Mouse (Mus musculus) neural tube, embryonic 11.5 days (tissue): Measurements from ENCODE around the gene Capg. TPM values are rescaled to one million over a fixed set of nuclear protein-coding genes. Genes with fewer than 3 reads are reported as not detected.

Experiments used
- ATAC-seq: fragments of 200-750 bp; cut with Nextera tagmentation; 2 replicates; pipeline ENCODE4 v1.8.0; 2017; ENCODE audit warnings: moderate number of reproducible peaks, mild to moderate bottlenecking, moderate TSS enrichment, moderate library complexity; ENCODE audit not compliant: insufficient read depth, low FRiP score, low TSS enrichment
- DNase-seq: peaks from one replicate; pipeline ENCODE4 v3.0.0-alpha.2; 2015; ENCODE audit warnings: low spot score
- H3K27ac ChIP-seq: fragments of 300-500 bp; sonication (generic); 2 replicates; pipeline ENCODE4 v1.5.1; 2014; ENCODE audit warnings: low read depth, mild to moderate bottlenecking, low read length
- H3K27me3 ChIP-seq: fragments of 300-500 bp; sonication (generic); 2 replicates; pipeline ENCODE4 v1.6.1; 2014; ENCODE audit warnings: mild to moderate bottlenecking, low read length, mixed read lengths; ENCODE audit not compliant: control insufficient read depth, insufficient read depth
- H3K36me3 ChIP-seq: fragments of 300-500 bp; sonication (generic); 2 replicates; pipeline ENCODE4 v1.6.1; 2014; ENCODE audit warnings: mild to moderate bottlenecking, low read length, moderate library complexity, mixed read lengths; ENCODE audit not compliant: control insufficient read depth, insufficient read depth
- H3K4me1 ChIP-seq: fragments of 300-500 bp; sonication (generic); 2 replicates; pipeline ENCODE4 v1.6.1; 2014; ENCODE audit warnings: low read length, mixed read lengths; ENCODE audit not compliant: control insufficient read depth, insufficient read depth
- H3K4me2 ChIP-seq: fragments of 300-500 bp; sonication (generic); 2 replicates; pipeline ENCODE4 v1.6.1; 2014; ENCODE audit warnings: low read depth, mild to moderate bottlenecking, moderate library complexity
- H3K4me3 ChIP-seq: fragments of 300-500 bp; sonication (generic); 2 replicates; pipeline ENCODE4 v1.5.1; 2014; ENCODE audit warnings: low read depth, low read length
- H3K9ac ChIP-seq: fragments of 300-500 bp; sonication (generic); 2 replicates; pipeline ENCODE4 v1.6.1; 2014; ENCODE audit warnings: mild to moderate bottlenecking, low read length
- H3K9me3 ChIP-seq: fragments of 300-500 bp; sonication (generic); 2 replicates; pipeline ENCODE4 v1.6.1; 2016; ENCODE audit warnings: low read length; ENCODE audit not compliant: control insufficient read depth
- WGBS: fragments of 180-500 bp; shearing (Covaris S2); extraction: QIAGEN DNeasy Blood & Tissue Kit; methylation state at CpG from one replicate; pipeline ENCODE4 v1.1.7; 2014; 5-methylcytosine and 5-hydroxymethylcytosine counted together
- polyA plus RNA-seq: library from polyadenylated mRNA; unstranded; fragments of >200 nt; fragmentation: Nextera tagmentation; extraction: Ambion mirVana; gene quantifications from 2 replicates; pipeline ENCODE4 v1.2.1, GENCODE M21; 2014

Gene Capg
- 10.1 and 10.2 TPM in 2 replicates for polyA plus RNA-seq

- Histone ChIP-seq H3K27ac (no peak within 1 kb of the TSS), H3K27me3 (no peaks in the 10 kb centered on the region), H3K4me2 (peak within 1 kb of the TSS; percentile 25), H3K36me3 (no peaks in the 10 kb centered on the region), H3K4me1 (no peaks in the 10 kb centered on the region), H3K4me3 (no peak within 1 kb of the TSS), H3K9ac (no peak within 1 kb of the TSS), H3K9me3 (no peaks in the 10 kb centered on the region; the same call in none of the 2 replicates)
- 12% methylated on average over 23 of the region's 23 CpGs for WGBS
- DNase-seq: no peak
- no peak for ATAC-seq
These were observed at the start of gene Capg for GRCm38 (mm10) chr6:72544283-72544987. TSS of gene Capg (plus strand) at chr6:72544391.

GRCm38 (mm10) chr6:72498950-72499349 is 45.2 kb upstream of the Capg start:
- Histone ChIP-seq H3K27me3 (no peaks in the 10 kb centered on the region), H3K36me3 (no peaks in the 10 kb centered on the region), H3K9ac (no peak overlapping the region), H3K4me1 (no peaks in the 10 kb centered on the region), H3K4me3 (no peak overlapping the region), H3K27ac (no peak overlapping the region), H3K4me2 (no peak overlapping the region), H3K9me3 (no peaks in the 10 kb centered on the region)
- ATAC-seq (no peak), DNase-seq (no peak)
- 54% methylated on average over 5 of the region's 5 CpGs for WGBS

DNA sequence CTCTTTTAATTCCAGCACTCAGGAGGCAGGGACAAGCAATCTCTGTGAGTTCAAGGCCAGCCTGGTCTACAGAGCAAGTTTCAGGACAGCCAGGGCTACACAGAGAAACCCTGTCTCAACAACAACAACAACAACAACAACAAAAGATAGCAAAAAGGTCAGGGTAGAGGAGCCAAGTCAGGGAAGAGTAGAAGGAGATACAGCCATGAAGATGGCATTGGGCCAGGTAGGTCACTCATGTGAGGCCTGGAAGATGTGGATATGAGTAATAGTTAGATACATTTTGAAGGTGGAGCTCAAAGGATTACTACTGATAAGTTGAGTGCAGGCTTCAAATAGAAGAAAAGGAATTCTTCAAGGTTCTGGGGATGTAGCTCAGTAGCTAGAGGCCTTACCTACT is 40.9 kb upstream of the Capg start:
- no peak overlapping the region for H3K4me2 ChIP-seq
- H3K36me3 ChIP-seq: no peaks in the 10 kb centered on the region
- H3K9ac ChIP-seq: no peak overlapping the region
- DNase-seq: no peak
- H3K9me3 ChIP-seq: no peaks in the 10 kb centered on the region
- H3K27me3 ChIP-seq: no peaks in the 10 kb centered on the region
- no peak for ATAC-seq
- no peak overlapping the region for H3K4me3 ChIP-seq
- no peaks in the 10 kb centered on the region for H3K4me1 ChIP-seq
- no peak overlapping the region for H3K27ac ChIP-seq

GRCm38 (mm10) chr6:72503939-72504338 is 40.3 kb upstream of the Capg start:
- Histone ChIP-seq H3K36me3 (no peaks in the 10 kb centered on the region), H3K4me2 (no peak overlapping the region), H3K4me3 (no peak overlapping the region), H3K9me3 (no peaks in the 10 kb centered on the region), H3K27ac (no peak overlapping the region), H3K4me1 (no peaks in the 10 kb centered on the region), H3K9ac (no peak overlapping the region), H3K27me3 (no peaks in the 10 kb centered on the region)
- DNase-seq (no peak), ATAC-seq (no peak)
- WGBS: 96% methylated on average over 2 of the region's 2 CpGs

DNA sequence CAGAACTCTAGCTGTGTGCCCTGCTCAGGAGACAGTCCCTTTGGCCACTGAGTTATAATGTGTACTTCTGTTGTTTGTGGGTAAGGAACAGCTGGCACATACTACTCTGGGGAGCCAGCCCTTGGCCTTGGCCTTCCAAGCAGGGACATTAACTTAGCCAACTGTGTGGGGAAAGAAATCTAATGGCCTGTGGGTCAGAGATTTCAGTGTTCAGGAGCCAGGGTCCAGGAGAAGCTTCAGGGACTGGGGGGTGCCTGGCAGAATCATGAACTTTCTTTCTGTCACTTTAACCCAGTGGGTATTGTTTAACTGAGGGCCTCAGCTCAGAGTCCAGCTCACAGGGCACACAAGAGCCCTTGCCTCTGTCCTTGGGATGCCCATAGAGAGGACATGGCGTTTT is 38.1 kb upstream of the Capg start:
- H3K4me1 ChIP-seq: no peaks in the 10 kb centered on the region
- DNase-seq (no peak), ATAC-seq (no peak)
- H3K27ac ChIP-seq: no peak overlapping the region
- no peaks in the 10 kb centered on the region for H3K36me3 ChIP-seq
- H3K4me2 ChIP-seq: no peak overlapping the region
- WGBS: 78% methylated on average over 1 of the region's 1 CpGs
- no peaks in the 10 kb centered on the region for H3K9me3 ChIP-seq
- no peak overlapping the region for H3K4me3 ChIP-seq
- no peaks in the 10 kb centered on the region for H3K27me3 ChIP-seq
- no peak overlapping the region for H3K9ac ChIP-seq

DNA sequence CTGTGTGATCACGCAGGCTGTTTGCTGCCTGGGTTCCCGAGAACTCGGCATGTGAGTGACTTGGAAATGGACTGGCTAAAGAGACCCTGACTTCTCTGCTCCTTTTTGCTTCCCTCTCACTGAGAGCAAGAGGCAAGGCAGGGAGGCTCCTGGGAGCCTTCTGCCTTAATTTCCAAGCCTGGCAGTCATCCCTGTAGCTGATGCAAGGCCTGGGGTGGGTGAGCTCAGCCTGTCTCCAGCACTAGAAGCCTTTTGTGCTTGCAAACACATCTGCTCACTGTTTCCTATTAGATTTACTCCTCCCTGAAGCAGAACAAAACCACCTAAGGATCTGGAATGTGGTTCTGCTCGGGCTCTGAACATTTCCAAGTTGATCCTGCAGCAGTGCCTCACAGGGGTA is 35.6 kb upstream of the Capg start:
- DNase-seq: no peak
- 82% methylated on average over 4 of the region's 4 CpGs for WGBS
- no peak for ATAC-seq
- no peak overlapping the region for H3K9ac ChIP-seq
- no peaks in the 10 kb centered on the region for H3K36me3 ChIP-seq
- no peak overlapping the region for H3K4me3 ChIP-seq
- H3K27me3 ChIP-seq: no peaks in the 10 kb centered on the region
- peaks cover 9% of the 10 kb centered on the region for H3K4me1 ChIP-seq
- no peak overlapping the region for H3K4me2 ChIP-seq
- H3K27ac ChIP-seq: no peak overlapping the region
- H3K9me3 ChIP-seq: no peaks in the 10 kb centered on the region

DNA sequence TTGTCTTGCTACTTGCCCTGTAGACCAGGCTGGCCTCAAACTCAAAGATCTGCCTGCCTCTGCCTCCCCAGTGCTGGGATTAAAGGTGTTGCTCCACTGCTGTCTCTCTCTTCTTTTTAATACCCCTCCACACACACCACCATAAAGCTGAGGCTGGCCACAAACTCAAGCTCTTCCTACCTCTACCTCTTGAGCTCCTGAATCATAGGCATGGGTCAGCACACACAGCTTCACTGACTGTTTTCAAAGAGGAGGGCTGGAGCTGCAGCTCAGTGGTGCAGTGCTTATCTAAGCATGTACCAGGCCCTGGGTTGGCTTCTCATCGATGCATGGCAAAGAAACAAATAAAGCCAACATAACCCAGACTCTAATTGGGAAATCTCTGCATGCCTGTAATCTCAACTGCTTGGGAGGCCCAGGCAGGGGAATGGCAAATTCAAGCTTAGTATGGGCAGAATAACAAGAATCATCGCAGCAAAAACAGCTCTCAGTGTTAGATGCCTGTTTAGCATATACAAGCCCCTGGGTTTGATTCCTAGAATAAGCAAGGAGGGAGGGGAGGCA is 34.2 kb upstream of the Capg start:
- DNase-seq: no peak
- H3K36me3 ChIP-seq: no peaks in the 10 kb centered on the region
- H3K9me3 ChIP-seq: no peaks in the 10 kb centered on the region
- H3K27me3 ChIP-seq: no peaks in the 10 kb centered on the region
- H3K9ac ChIP-seq: no peak overlapping the region
- H3K4me3 ChIP-seq: no peak overlapping the region
- no peak overlapping the region for H3K4me2 ChIP-seq
- no peak for ATAC-seq
- WGBS: 89% methylated on average over 2 of the region's 2 CpGs
- peaks cover 9% of the 10 kb centered on the region for H3K4me1 ChIP-seq
- H3K27ac ChIP-seq: no peak overlapping the region

GRCm38 (mm10) chr6:72510686-72511421 is 33.3 kb upstream of the Capg start:
- no peak overlapping the region for H3K27ac ChIP-seq
- peaks cover 9% of the 10 kb centered on the region for H3K4me1 ChIP-seq
- no peaks in the 10 kb centered on the region for H3K27me3 ChIP-seq
- H3K4me3 ChIP-seq: no peak overlapping the region
- WGBS: 76% methylated on average over 6 of the region's 6 CpGs
- DNase-seq: no peak
- no peak overlapping the region for H3K4me2 ChIP-seq
- H3K9me3 ChIP-seq: no peaks in the 10 kb centered on the region
- H3K9ac ChIP-seq: no peak overlapping the region
- ATAC-seq: no peak
- H3K36me3 ChIP-seq: no peaks in the 10 kb centered on the region
